Mouse (Mus musculus): ENCODE data around the gene Wdr83.

- TF ChIP-seq CTCF (conservative IDR thresholded peaks at IDR 0.05; ENCODE audit: low read length) = no peak
- TF ChIP-seq NANOG (IDR thresholded peaks at IDR 0.05; ENCODE audit: borderline replicate concordance, low read length) = no peak
- no peak for TF ChIP-seq POU5F1 (IDR thresholded peaks at IDR 0.05; ENCODE audit: borderline replicate concordance, low read length)
These were observed 14.0 kb downstream of the Wdr83 start for GRCm38 (mm10) chr8:85067155-85067554.
